In the genomic region with DNA sequence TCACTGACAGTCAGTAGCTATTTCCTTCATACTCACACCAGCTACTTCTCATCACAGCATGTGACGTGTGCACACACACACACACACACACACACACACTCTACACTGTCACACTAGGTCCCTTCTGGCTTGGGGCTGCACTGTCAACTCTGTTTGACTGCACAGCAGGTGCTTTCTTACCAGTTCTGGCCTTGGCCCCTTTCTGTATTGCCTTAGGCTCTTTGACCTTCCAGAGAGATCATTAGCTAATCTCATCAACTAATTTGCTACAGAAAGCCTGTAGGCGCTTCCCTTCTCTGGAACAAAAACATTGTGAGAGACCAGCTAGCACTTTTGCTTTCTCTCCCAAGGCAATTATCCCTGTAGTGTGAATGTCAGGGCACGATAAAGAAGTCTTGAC, we compare ENCODE assay signal across 18 mouse cellular contexts.
DNase-seq lines count a peak whose midpoint lies in the region; ATAC-seq lines count a peak whose summit lies in the region.
"Had no signal": no experiment of that assay in that cellular context is flagged by ENCODE, and none has a peak within 500 bp of the region (broad histone marks: within the 10 kb centered on the region; RNA-seq: fewer than 3 reads in every experiment).

No protein-coding gene starts in this region.

- H3K36me3 ChIP-seq in kidney, embryonic 14.5 days (ENCODE audit: control insufficient read depth, insufficient read depth, low read length): no peaks in the 10 kb centered on the region
- no peaks in the 10 kb centered on the region for H3K36me3 ChIP-seq in midbrain, embryonic 14.5 days (ENCODE audit: control insufficient read depth, insufficient read depth, low read length)

- no peak overlapping the region for H3K9ac ChIP-seq in kidney, embryonic 14.5 days (ENCODE audit: low read depth, low read length)
- no peak overlapping the region for H3K9ac ChIP-seq in midbrain, embryonic 14.5 days (replicated peaks; ENCODE audit: low read length)

- no peaks in the 10 kb centered on the region for H3K9me3 ChIP-seq in kidney, embryonic 14.5 days (ENCODE audit: control insufficient read depth, low read length)
- H3K9me3 ChIP-seq in midbrain, embryonic 14.5 days (ENCODE audit: control insufficient read depth, low read length): no peaks in the 10 kb centered on the region
- H3K9me3 ChIP-seq: megakaryocyte, embryonic 14.5 days had no signal

- 27% methylated on average over 3 of the region's 3 CpGs for WGBS in kidney, embryonic 14.5 days
- 35% methylated on average over 3 of the region's 3 CpGs for WGBS in midbrain, embryonic 14.5 days

- DNase-seq in adrenal gland, adult (ENCODE audit: inconsistent age in 2 of 2, low spot score in 1 of 2): peak; percentile 4 to 50
- DNase-seq in adrenal gland, adult 18-20 months (ENCODE audit: low spot score in 2 of 2): no peak
- no peak for DNase-seq in kidney, adult 9 months
- DNase-seq in embryo, embryonic 10 days (ENCODE audit: low spot score): peak; percentile 23
- peak; percentile 31 for DNase-seq in midbrain, embryonic 14.5 days
- no peak for DNase-seq in thymus, postnatal 14 days
- DNase-seq in adrenal gland, postnatal 14 days: no peak
- DNase-seq: cerebellum, postnatal 14 days; gastrocnemius, postnatal 14 days; heart, postnatal 10 days; kidney, adult 11 months; kidney, postnatal 36 days; lung, postnatal 14 days; thymus, postnatal 4 days had no signal

- 0 out of 2 replicates have a peak, but pooled peaks have one; percentile 47 for ATAC-seq in kidney, embryonic 14.5 days (ENCODE audit: low FRiP score, low TSS enrichment)
- ATAC-seq in midbrain, embryonic 14.5 days (ENCODE audit: low FRiP score, low TSS enrichment): no peak; the same call in 1 of the 2 replicates
- ATAC-seq: hindbrain, postnatal 0 days had no signal

- H3K27me3 ChIP-seq in kidney, embryonic 14.5 days (ENCODE audit: control insufficient read depth, insufficient read depth, low read length): no peaks in the 10 kb centered on the region
- no peaks in the 10 kb centered on the region for H3K27me3 ChIP-seq in midbrain, embryonic 14.5 days (ENCODE audit: control insufficient read depth, insufficient read depth, low read length)
- H3K27me3 ChIP-seq: CH12.LX; megakaryocyte, embryonic 14.5 days had no signal

- H3K4me1 ChIP-seq in kidney, embryonic 14.5 days (ENCODE audit: control insufficient read depth, insufficient read depth, low read length): peaks cover 3% of the 10 kb centered on the region; the same call in 1 of the 2 replicates
- peaks cover 9% of the 10 kb centered on the region; the same call in 1 of the 2 replicates for H3K4me1 ChIP-seq in midbrain, embryonic 14.5 days (ENCODE audit: control insufficient read depth, insufficient read depth, low read length)
- H3K4me1 ChIP-seq: megakaryocyte, embryonic 14.5 days had no signal

- no peak overlapping the region for H3K4me2 ChIP-seq in kidney, embryonic 14.5 days (replicated peaks; ENCODE audit: low read depth, low read length)
- no peak overlapping the region for H3K4me2 ChIP-seq in midbrain, embryonic 14.5 days (ENCODE audit: low read length)

- no peak overlapping the region for H3K4me3 ChIP-seq in kidney, embryonic 14.5 days (ENCODE audit: low read length)
- H3K4me3 ChIP-seq in midbrain, embryonic 14.5 days (replicated peaks; ENCODE audit: low read depth, low read length): no peak overlapping the region
- H3K4me3 ChIP-seq: megakaryocyte, embryonic 14.5 days had no signal

- H3K27ac ChIP-seq in kidney, embryonic 14.5 days (ENCODE audit: low read depth, low read length): no peak overlapping the region
- H3K27ac ChIP-seq in midbrain, embryonic 14.5 days (replicated peaks; ENCODE audit: low read depth, low read length): no peak overlapping the region
- H3K27ac ChIP-seq: hindbrain, postnatal 0 days had no signal

Comparison
In these comparisons a context has a peak if more than half of its experiments do, and no peak if none do; other contexts are left out.
1. DNase-seq: peak in adrenal gland, adult (2 of 2), embryo, embryonic 10 days (single experiment) and midbrain, embryonic 14.5 days (single experiment); none in adrenal gland, adult 18-20 months (0 of 2), kidney, adult 9 months (single experiment), thymus, postnatal 14 days (single experiment) and adrenal gland, postnatal 14 days (single experiment).